Mouse (Mus musculus): Measurements from ENCODE around the gene Lipk. TPM values are rescaled to one million over a fixed set of nuclear protein-coding genes. Genes with fewer than 3 reads are reported as not detected.

The Lipk gene
- polyA plus RNA-seq, 1 experiment from 2014 or later, result not detected

- Histone ChIP-seq H3K27ac (no peak overlapping the region), H3K4me1 (peaks cover 4% of the 10 kb centered on the region; the same call in 1 of the 2 replicates), H3K9me3 (no peaks in the 10 kb centered on the region), H3K27me3 (ENCODE audit: poor library complexity, severe bottlenecking) (no peaks in the 10 kb centered on the region), H3K36me3 (replicated peaks) (no peaks in the 10 kb centered on the region), H3K4me3 (no peak overlapping the region)
- no peak for DNase-seq (ENCODE audit: extremely low spot score, low spot score)
Measured at GRCm38 (mm10) chr19:34074239-34074638, 66.1 kb downstream of the Lipk start.

DNA sequence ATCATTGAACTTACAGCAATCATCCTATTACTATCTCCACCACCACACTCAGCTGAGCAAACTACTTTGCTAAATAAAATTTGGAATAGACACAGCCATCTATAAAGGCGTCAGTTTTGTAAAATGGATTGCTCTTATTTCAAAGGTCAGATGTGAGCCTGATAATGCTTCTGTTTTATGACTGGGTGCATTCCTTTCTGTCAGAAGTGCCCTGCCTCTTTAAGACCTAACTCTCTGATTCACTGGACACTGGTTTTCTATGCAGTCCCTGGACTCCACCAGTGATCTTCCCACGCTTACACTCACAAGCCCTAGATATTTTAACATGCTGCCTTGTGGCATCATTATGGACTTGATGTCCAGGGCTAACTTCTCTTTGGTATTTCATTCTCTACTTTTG is 70.0 kb downstream of the Lipk start:
- Histone ChIP-seq H3K4me3 (no peak overlapping the region), H3K36me3 (replicated peaks) (no peaks in the 10 kb centered on the region), H3K4me1 (no peaks in the 10 kb centered on the region), H3K27ac (no peak overlapping the region), H3K27me3 (ENCODE audit: poor library complexity, severe bottlenecking) (no peaks in the 10 kb centered on the region), H3K9me3 (no peaks in the 10 kb centered on the region)
- no peak for DNase-seq (ENCODE audit: extremely low spot score, low spot score)
- 95% methylated on average over 2 of the region's 2 CpGs for WGBS

GRCm38 (mm10) chr19:34089011-34089680 is 81.1 kb downstream of the Lipk start:
- no peak overlapping the region for H3K4me3 ChIP-seq
- no peaks in the 10 kb centered on the region for H3K9me3 ChIP-seq
- DNase-seq (ENCODE audit: extremely low spot score, low spot score), result no peak
- no peak overlapping the region for H3K27ac ChIP-seq
- no peaks in the 10 kb centered on the region for H3K27me3 ChIP-seq (ENCODE audit: poor library complexity, severe bottlenecking)
- 84% methylated on average over 2 of the region's 3 CpGs for WGBS
- H3K4me1 ChIP-seq, result no peaks in the 10 kb centered on the region
- H3K36me3 ChIP-seq (replicated peaks), result no peaks in the 10 kb centered on the region

DNA sequence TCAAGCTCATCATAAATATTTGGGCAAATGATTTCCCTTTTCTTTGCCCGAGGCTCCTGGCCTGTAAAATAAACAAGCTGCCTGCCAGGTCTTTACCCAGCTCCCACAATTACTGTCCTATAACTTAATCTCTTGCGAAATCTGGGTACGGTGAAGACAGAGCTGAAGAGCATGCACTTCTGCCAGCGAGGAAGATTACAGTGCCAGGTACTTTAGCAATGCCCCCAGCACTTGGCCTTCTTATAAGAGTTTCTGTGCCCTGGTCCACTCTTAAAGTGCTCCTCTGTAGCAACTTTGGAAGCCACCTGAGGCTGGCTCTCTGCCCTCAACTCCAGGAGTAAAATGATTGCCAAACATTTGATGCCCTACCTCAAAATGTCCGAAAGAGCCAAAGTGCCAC is 87.3 kb downstream of the Lipk start:
- WGBS, result 87% methylated on average over 5 of the region's 5 CpGs
- no peaks in the 10 kb centered on the region for H3K36me3 ChIP-seq (replicated peaks)
- H3K4me3 ChIP-seq, result no peak overlapping the region
- H3K27me3 ChIP-seq (ENCODE audit: poor library complexity, severe bottlenecking), result no peaks in the 10 kb centered on the region
- DNase-seq (ENCODE audit: extremely low spot score, low spot score), result no peak
- no peaks in the 10 kb centered on the region for H3K9me3 ChIP-seq
- no peaks in the 10 kb centered on the region for H3K4me1 ChIP-seq
- H3K27ac ChIP-seq, result no peak overlapping the region

DNA sequence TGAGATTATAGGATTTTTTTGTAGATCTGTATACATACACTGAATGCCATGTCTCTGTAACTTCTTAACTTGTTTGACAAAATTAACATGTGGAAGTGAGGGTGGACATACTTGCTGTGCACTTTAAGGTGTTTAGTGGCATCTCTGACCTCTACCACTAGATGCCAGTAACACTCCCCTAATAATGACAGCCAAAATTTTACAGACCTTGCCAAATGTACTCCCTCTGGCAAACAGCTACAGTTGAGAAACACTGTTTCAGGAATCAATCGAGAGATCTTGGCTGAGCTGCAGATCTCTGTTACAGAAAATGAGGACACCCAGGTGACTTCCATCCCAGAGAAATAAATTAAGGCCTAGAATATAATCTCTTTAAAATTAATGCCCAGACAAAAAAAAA is 88.1 kb downstream of the Lipk start:
- no peak for DNase-seq (ENCODE audit: extremely low spot score, low spot score)
- no peaks in the 10 kb centered on the region for H3K36me3 ChIP-seq (replicated peaks)
- no peaks in the 10 kb centered on the region for H3K27me3 ChIP-seq (ENCODE audit: poor library complexity, severe bottlenecking)
- no peak overlapping the region for H3K4me3 ChIP-seq
- 95% methylated on average over 1 of the region's 1 CpGs for WGBS
- no peak overlapping the region for H3K27ac ChIP-seq
- H3K9me3 ChIP-seq, result no peaks in the 10 kb centered on the region
- H3K4me1 ChIP-seq, result no peaks in the 10 kb centered on the region

Small RNA genes within 50 kb of the gene (microRNA-seq; reads per million reads assigned to microRNA genes)
- not detected for gene Gm23334

Other genes with a start within 250 kb of the Lipk start
- gene Lipo3, start 246.3 kb upstream of the Lipk start, polyA plus RNA-seq (2016; fragmentation: Nextera tagmentation; extraction: Ambion mirVana), result 7.5 and 7.7 TPM in 2 replicates
- gene Lipo1, start 220.8 kb upstream of the Lipk start, polyA plus RNA-seq (2016; fragmentation: Nextera tagmentation; extraction: Ambion mirVana), result not detected in 2 replicates
- not detected in 2 replicates for gene Lipf, start 47.1 kb upstream of the Lipk start, polyA plus RNA-seq (2016; fragmentation: Nextera tagmentation; extraction: Ambion mirVana)
- not detected in 2 replicates for gene Lipn, start 59.1 kb downstream of the Lipk start, polyA plus RNA-seq (2016; fragmentation: Nextera tagmentation; extraction: Ambion mirVana)
- 0.17 TPM in 1 of 2 replicates, not detected in the other for gene Lipm, start 92.6 kb downstream of the Lipk start, polyA plus RNA-seq (2016; fragmentation: Nextera tagmentation; extraction: Ambion mirVana)
- 0.05 and 0.14 TPM in 2 replicates for gene Ankrd22, start 157.8 kb downstream of the Lipk start, polyA plus RNA-seq (2016; fragmentation: Nextera tagmentation; extraction: Ambion mirVana)
- gene Stambpl1, start 183.9 kb downstream of the Lipk start, polyA plus RNA-seq (2016; fragmentation: Nextera tagmentation; extraction: Ambion mirVana), result 3.2 and 3.7 TPM in 2 replicates
- gene Acta2, start 247.3 kb downstream of the Lipk start, polyA plus RNA-seq (2016; fragmentation: Nextera tagmentation; extraction: Ambion mirVana), result 6.5 and 8.1 TPM in 2 replicates